Mouse (Mus musculus) left cerebral cortex, postnatal 14 days (tissue): ENCODE data around the gene Crym. TPM values are rescaled to one million over a fixed set of nuclear protein-coding genes. Genes with fewer than 3 reads are reported as not detected.
A peak's percentile ranks its signal among the peaks of the same experiment; 100 is the strongest.

Experiments used
- DNase-seq, 2 experiments: peaks; one replicate each; pipeline ENCODE4 v3.0.0; 2021 to 2022; ENCODE audit warnings: low spot score in 2 of 2, mixed read lengths in 1 of 2
- intact Hi-C: fragments of 180-260 bp; cut with DNase I; formaldehyde crosslinking; loops from one replicate; pipeline ENCODE4 v1.15.1; 2025
- long read RNA-seq, 2 experiments: library from polyadenylated mRNA; stranded (forward); transcript quantifications; one replicate each; pipeline ENCODE4 v2.0.0; 2021
- total RNA-seq, 2 experiments: library from RNA; stranded (reverse); gene quantifications; 2 replicates each; pipeline ENCODE4 v1.2.3; 2021

Gene Crym
- total RNA-seq, result 100 to 1,000 TPM; 101 to 163 TPM
- long read RNA-seq, experiment 1, transcript Crym-201 (8 exons, 1,383 nt), result major isoform, 67 of 81 reads
- long read RNA-seq, experiment 1, partial matches to known transcripts, result 10 of 81 reads
- long read RNA-seq, experiment 1, other reads (novel, unspliced or antisense), result 4 of 81 reads
- long read RNA-seq, experiment 2, transcript Crym-201 (8 exons, 1,383 nt), result major isoform, 38 of 49 reads
- long read RNA-seq, experiment 2, partial matches to known transcripts, result 6 of 49 reads
- long read RNA-seq, experiment 2, other reads (novel, unspliced or antisense), result 5 of 49 reads

DNA sequence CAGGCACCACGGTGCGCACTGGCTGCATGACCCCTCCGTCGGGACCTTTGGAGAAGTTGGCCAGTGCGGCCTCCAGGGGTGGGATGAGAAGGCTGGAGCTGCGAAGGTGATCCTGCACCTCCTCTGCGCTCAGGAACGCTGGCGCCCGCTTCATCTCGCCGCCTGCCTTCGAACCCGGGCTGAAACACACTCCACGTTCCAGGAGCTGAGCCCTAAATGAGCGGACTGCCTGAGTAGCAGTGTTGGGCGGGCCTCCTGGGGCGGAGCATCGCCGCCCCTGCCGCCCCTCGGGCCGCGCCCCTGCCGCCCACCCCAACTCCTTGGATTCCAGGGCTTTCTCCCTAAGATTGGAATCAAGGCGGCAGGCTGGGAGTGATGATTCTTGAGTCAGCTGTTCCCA is at the start of gene Crym:
TSS of gene Crym (minus strand) at position 341 of the 400 bp plus-strand sequence.
- intact Hi-C loops, result loop anchor here (5.0 to 10.0 kb wide), 3 partner anchors 107 to 354 kb away; partner anchors contain the start of genes Abca15 and Dnah3
- peak in 1 of 2 experiments; percentile 37 for DNase-seq

DNA sequence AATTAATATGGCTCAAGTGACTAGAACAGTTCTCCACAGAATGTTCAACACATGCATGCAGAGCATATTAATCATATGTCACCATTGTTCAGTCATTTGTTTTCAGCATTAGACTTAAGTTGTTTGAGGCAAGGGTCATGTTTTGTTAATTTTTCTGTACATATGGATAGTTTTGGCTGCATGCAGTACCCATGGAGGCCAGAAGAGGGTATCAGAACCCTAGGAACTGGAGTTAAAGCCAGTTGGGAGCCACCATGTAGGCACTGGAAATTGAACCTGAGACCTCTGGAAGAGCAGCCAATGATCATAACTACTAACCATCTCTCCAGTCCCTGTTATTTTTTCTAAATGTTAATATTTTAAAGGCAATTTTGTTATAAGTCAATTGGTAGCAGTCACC is 39.2 kb upstream of the Crym start:
- DNase-seq, result no peak
- intact Hi-C loops, result no loop called here

DNA sequence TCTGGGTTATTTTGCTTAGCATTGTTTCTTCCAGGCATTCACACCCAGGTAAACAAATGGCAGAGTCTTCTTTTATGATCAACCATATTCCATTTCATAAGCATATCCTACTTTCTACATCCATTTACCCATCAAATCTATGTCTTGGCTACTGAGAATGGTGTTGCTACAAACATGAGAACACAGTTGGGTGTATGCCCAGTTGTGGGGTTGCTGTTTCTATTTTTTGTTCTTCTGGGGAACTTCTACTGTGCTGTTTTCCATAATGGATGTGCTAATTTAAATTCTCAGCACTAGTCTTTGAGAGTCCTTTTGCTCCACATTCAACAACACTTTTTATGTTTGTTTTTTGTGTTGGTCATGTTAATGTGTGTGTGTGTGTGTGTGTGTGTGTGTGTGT is 26.6 kb upstream of the Crym start:
- intact Hi-C loops, result no loop called here
- peak; percentile 56 to 77 for DNase-seq

DNA sequence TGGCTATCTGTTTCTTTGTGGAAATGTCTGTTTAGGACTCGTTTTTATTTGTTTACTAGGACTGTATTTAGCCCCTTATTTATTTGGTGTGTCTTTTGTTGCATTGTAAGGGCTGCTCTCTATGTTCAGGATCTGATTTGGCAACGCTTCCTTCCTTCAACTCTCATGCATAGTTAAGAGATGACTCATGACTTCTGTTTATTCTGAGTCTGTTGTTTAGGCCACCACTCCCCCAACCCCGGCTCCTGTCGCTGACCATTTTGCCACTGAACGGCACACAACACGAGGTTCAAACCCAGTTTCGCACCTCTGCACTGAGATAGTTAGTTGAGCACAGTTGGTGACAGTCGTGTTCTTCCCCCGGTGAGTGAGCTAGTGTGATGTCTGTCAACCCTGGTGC is 4.1 kb upstream of the Crym start:
- no peak for DNase-seq
- intact Hi-C loops, result loop anchor here (10.0 kb wide), 2 partner anchors 111 to 119 kb away; partner anchors contain the start of genes Abca15 and Dnah3

DNA sequence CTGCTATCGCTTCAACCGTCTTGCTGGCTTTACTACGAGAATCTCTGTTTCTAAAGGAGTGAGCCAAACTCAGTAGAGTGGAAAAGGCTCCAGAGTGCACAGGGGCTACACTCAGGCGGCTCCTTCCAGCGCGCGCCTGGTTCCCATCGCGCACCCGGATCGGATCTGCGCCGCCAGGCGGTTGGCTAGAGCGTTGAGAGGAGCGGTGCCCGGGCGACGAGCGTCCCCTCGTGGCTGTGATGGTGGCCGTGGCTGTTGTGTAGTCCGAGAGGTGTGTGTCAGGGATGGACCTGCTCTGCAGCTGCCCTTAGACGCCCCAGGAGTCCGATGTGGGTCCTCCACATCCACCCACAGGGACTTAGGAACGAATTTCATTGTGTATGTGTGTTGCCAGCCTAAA is 1.9 kb upstream of the Crym start, which contains the start of gene Abca14:
TSS of gene Abca14 (plus strand) at position 173 of the 400 bp plus-strand sequence.
- intact Hi-C loops, result loop anchor here (1.0 to 10.0 kb wide), 4 partner anchors 79 to 356 kb away; partner anchors contain the start of genes Abca15 and Dnah3
- peak; percentile 90 for DNase-seq

DNA sequence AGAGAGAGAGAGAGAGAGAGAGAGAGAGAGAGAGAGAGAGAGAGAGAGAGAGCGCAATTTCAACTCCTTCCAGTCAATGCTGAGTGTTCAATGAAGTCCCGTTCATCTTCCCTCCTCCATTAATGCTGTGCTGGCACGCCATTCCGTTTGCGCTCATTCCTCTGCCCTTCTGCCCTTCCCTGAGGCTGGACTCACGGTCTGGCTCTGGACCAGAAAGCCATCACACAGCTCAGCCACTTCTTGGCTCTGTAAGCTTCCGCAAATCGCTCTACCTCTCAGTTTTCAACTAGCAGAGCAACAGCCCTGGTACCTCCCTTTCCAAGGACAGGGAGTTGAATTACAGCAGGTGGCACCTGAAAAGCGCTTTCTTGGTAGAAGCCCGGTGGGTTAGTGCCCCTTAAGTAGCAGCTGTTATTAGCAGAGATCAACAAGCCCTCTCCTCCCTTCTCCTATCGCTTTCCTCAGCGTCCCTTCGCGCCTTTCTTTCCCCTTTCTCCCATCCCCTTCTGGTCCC is 623 bp downstream of the Crym start:
- DNase-seq, result no peak

DNA sequence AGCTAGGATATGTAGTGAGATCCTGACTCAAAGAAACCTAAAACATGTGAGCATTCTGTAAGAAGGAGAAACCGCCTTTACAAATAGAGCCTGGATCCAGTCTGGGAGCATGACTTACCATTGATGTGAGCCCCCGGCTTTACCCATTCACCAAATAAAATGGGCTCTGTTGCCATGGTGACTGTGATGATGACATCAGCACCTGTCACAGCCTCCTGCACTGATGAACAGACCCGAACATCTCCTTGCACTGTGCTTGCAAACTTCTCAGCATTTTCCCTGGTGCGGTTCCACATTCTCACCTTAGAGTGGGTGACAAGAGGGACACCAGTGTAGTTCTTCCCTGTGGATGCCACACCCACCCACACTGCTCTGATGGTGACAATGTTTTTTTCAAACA is 6.7 kb downstream of the Crym start:
- intact Hi-C loops, result no loop called here
- no peak for DNase-seq

More for the DNA sequence above, 623 bp downstream of the Crym start:
- intact Hi-C loops, result loop anchor here (5.0 to 10.0 kb wide), 3 partner anchors 106 to 354 kb away; partner anchors contain the start of genes Abca15 and Dnah3

DNA sequence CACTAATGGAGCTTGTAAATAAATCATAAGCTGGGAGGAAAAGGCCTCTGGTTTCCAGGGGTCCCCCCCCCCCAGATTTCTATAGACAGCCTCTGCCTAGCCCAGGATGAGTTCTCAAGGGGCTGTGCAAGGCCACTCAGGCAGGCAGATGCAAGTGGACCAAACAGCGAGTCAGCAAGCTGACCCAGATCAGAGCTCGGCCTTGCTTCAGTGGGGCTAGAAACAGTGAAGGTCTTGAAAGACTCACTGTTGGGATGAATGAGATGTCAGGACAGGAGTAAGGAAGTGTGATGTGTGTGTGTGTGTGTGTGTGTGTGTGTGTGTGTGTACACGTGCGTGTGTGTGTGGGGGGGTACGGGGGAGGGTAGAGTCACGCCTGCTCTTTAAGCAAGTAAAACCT is 9.1 kb downstream of the Crym start:
- no peak for DNase-seq
- intact Hi-C loops, result no loop called here

DNA sequence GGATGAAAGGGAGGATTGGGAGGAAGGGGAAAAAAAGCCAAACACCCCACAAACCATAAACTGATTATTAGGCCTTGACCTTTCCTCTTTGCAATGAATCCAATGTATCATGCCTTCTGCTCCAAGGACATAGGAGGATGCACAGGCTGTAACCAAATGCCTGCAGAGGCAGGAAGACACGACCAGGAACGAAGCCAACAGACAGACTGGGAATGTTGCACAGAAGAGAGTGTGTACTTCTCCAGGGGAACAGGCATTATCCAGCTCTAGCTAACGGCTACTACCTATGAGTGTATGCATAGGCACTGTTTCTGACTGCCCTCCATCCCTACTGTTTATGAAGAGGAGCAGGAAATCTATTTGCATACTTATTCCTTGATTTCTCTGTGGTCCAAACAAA is 9.7 kb downstream of the Crym start:
- no peak for DNase-seq
- intact Hi-C loops, result no loop called here

DNA sequence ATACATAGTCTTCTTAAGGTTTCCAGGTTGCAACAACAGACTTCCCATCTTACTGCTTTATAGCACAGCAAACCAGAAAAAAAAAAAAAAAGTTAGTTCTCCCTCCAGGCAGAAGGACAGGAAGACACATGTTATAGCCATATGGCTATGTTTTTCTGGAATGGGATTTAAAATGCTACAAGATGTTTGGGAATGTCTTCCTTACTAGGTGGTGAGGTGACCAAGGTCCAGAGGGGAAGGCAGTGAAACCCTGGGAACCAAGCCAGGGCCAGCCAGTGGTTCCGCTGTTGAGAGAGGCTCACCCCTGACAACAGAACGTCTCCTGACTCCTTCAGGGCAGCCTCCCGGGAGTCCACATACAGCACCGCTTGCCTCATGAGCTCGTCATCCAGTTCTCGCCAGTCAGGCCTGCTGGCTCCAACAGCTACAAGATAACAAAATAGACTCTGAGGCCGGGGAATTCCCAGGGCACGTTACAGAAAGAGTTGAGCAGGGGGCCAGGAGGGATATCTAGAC is 11.7 kb downstream of the Crym start:
- DNase-seq, result no peak
- intact Hi-C loops, result no loop called here

DNA sequence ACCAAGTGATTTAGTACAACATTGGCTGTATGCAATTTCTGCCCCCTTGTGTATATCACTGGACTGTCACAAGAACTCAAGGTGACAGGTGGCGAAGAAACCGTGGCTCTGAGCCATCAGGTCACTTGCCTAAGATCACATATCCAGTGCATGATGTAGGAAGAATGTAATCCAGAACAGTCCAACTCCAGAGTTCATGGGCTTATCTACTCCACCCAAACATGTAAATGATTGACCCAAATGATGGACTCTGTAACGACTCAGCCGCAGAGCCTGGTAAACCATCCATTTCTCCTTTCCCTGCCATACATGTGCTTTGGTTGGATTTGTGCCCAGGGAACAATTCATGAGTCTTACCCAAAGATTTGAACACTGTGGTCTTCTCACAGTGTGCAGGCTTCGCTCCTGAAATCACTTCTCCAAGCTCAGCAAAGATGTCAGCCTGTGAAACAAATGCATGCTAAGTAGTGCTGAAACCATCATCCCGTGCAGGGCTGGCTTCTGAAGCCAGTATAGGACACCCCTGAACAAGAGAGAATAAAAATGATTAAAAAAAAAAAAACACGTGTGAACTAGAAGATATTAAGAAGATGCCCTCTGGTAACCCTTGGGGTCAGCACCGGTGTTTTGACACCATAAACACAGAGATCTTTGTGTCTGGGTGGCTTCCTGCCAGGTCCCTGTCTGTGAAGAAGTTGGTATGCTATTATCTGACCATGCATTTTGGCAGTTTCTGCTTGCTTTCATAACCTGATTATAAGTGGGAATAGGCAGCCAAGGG is 12.4 kb downstream of the Crym start:
- no peak for DNase-seq
- intact Hi-C loops, result no loop called here

DNA sequence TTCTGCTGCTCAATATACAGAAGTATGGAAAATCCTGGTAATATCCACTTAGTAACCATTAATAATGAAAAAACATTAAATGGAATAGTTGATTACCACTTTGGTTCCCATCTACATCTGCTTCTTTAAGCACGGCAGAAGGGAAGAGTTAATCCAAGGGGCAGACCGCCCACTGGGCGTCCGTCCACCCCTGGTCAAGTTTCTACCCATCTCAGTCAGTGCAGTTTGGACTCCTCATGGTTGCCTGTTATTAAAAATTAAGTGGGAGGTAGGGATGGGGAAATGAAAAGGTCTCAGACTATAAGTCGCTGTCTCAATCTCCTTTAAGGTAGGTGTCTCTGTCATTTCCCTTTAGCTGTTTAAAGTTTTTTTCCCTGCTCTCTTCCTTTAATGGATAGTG is 13.0 kb downstream of the Crym start:
- intact Hi-C loops, result no loop called here

DNA sequence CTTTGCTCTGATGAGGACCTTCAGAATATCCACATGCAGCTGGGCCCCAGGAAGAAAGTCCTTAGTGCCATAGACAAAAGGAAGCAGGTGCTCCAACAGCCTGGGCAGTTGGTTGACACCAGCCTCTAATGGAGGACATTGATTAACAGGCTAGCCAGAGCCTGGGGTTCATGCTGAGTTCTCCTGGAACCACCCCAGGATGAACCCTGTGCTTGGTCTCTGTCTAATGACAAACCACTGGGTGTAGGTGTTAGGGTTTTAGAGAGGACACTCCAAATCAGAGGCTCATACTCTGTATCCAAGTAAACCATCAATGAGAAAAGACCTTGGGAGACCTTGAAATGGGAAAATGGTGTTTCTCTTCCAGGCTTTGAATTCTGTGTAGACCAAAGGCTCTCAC is 19.0 kb downstream of the Crym start:
- intact Hi-C loops, result no loop called here

More for the DNA sequence above, 13.0 kb downstream of the Crym start:
- no peak for DNase-seq

DNA sequence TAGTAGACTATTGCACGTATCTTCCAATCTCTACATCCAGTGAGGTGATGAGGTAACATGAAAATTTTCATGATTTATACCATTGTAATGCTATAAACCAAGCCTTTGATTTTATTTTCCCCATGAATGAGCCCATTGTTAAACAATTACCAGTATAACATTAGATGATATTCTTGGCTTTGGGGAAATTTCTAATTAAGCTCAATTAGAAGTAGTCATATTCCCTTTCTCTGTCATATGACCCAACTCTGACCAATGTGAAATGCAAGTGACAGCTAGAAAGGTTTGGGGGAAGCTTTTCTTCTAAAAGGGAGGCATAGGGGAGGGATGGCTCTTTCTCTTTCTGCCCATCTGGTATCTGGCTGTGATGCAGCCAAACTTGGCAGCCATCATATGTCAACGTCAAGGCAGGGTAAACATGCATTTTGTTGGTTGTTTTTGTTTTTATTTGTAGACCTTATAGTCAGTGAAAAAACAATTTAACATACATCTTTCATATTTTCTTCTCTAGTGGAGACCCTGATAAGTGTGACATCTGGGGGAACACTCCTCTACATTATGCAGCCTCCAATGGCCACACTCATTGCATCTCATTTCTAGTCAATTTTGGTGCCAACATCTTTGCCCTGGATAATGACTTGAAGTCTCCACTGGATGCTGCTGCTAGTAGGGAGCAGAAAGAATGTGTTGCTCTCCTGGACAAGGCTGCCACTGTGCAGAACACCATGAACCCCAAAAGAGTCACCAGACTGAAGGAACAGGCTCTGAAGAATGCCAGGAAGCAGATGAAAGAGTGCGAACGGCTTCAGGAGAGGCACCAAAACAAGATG is 20.3 kb downstream of the Crym start:
- intact Hi-C loops, result no loop called here
- no peak for DNase-seq

More for the DNA sequence above, 19.0 kb downstream of the Crym start:
- no peak for DNase-seq

DNA sequence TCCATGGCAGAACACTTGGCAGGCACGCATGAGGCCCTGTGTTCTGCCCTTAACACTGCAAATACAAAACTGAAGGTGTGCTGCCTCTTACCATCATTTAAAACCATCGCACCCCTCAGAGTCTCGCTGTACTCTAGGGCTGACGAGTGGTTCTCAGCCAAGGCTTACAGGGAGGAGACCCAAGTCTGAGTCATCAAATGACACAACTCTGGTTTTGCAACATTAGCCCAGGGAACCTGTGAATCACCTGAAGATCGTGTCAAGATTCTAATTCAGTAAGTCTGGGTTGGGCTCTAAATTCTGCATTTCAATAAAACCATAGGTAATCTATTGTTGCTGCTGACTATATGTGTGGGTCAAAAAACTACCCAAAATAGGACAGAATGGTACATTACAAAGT is 21.4 kb downstream of the Crym start:
- no peak for DNase-seq
- intact Hi-C loops, result no loop called here

DNA sequence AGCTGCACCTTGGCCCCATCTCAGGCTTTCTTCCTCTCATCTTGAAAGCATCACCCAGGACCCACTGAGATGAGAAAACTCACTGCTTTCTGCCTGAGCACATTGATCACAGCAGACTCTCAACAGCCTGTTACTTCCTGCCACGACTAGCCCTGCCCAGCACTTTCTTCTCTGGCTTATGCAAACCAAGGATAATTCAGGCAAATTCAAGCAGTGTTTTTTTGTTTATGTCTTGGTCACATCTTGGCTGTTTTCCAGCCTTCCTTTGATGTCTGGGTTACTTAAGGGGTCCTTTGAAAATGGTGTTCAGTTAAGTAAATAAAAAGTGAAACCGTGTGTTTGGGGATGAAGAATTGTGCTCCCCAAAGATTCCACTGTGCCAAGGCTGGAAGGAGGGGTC is 23.0 kb downstream of the Crym start:
- DNase-seq, result no peak
- intact Hi-C loops, result no loop called here

DNA sequence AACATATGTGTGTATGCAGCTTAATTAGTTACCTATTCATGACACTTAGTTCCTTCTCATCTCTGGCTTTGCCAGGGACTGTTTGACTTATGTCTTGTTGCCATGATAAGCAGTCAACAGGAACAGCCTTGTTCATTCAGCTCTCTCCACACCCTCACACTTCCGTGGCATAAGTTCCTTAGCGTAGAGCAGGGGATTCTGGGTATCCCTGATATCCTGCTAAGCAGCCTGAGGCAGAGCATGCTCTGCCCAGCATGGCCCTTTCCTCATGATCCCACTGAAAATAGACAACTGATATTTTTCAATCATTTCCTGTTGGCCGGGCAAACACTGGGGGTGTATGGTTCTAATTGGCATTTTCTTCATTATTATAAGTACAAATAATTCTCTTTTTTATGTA is 24.3 kb downstream of the Crym start:
- intact Hi-C loops, result no loop called here
- no peak for DNase-seq

DNA sequence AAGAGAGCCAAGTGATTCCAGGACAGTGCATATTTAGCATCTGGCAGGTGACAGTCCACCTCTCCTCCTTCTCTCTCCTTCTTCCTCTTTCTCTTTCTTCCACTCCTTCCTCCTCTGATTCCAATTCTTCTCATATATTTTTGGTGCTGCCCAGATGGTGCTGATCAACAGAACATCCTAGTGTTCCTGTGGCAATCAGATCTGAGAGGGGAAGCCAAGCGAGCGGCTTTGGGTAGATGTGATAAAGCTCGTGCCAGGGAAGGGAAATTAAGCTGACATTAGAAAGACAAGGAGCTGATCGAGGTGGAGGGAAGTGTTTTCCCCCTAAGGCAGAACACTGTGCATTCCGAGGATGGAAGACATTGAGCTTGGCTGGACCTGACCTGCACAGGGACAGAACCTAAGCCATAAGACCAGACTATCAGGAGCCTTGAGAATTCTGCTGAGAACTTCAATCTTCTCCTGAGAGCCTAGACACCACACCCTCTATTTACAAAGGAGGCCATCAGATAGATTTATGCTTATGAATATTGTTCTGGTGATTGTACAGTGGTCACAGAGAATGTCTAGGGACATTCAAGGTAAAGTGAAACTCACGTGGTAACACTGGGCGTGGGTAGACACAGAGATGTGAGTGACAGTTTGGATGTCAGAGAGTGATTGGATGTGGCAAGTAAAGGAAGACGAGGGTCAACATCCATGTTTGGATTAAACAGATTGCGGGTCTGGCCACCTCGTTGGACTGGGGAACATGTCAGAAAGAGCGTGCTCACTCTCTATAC is 27.0 kb downstream of the Crym start:
- intact Hi-C loops, result no loop called here
- DNase-seq, result no peak
